Mouse (Mus musculus) small intestine, adult 2 months (tissue): ENCODE results near the gene Golga2. TPM values are rescaled to one million over a fixed set of nuclear protein-coding genes. Genes with fewer than 3 reads are reported as not detected.
A peak's percentile ranks its signal among the peaks of the same experiment; 100 is the strongest.

ENCODE experiments used
- H3K27ac ChIP-seq: fragments of 200-500 bp; 2 replicates; pipeline ENCODE4 v1.5.1; 2012; ENCODE audit warnings: low read depth, low read length, control low read depth, inconsistent platforms; ENCODE audit not compliant: insufficient read depth
- H3K27me3 ChIP-seq: fragments of 200-500 bp; 2 replicates; pipeline ENCODE4 v1.6.1; 2012; ENCODE audit warnings: mild to moderate bottlenecking, moderate library complexity, low read length, inconsistent platforms; ENCODE audit not compliant: control insufficient read depth, insufficient read depth
- H3K36me3 ChIP-seq: fragments of 200-500 bp; 2 replicates; pipeline ENCODE4 v1.6.1; 2012; ENCODE audit warnings: mild to moderate bottlenecking, low read length, control low read depth, inconsistent platforms; ENCODE audit not compliant: control insufficient read depth, insufficient read depth
- H3K4me1 ChIP-seq: fragments of 200-500 bp; 2 replicates; pipeline ENCODE4 v1.6.1; 2012; ENCODE audit warnings: low read length, inconsistent platforms, mixed read lengths; ENCODE audit not compliant: control insufficient read depth, insufficient read depth, insufficient read length
- H3K4me3 ChIP-seq: fragments of 200-500 bp; 2 replicates; pipeline ENCODE4 v1.5.1; 2012; ENCODE audit warnings: low read depth, mild to moderate bottlenecking, control low read depth, inconsistent platforms, low read length, moderate library complexity
- CTCF ChIP-seq: fragments of 200-500 bp; IDR thresholded peaks from 2 replicates; pipeline ENCODE4 v1.5.1; 2012; ENCODE audit warnings: low read depth, mild to moderate bottlenecking, control low read depth, inconsistent platforms, low read length, moderate library complexity, mixed read lengths; ENCODE audit not compliant: insufficient replicate concordance, insufficient read length; ENCODE audit errors: extremely low read depth
- POLR2A ChIP-seq: fragments of 200-500 bp; IDR thresholded peaks from 2 replicates; pipeline ENCODE4 v1.6.1; 2012; ENCODE audit warnings: low read depth, mild to moderate bottlenecking, control low read depth, inconsistent platforms, low read length, moderate library complexity
- WGBS: fragments of 180-500 bp; shearing (Covaris S2); methylation state at CpG from one replicate; pipeline ENCODE4 v1.1.7; 2018; 5-methylcytosine and 5-hydroxymethylcytosine counted together
- polyA plus RNA-seq: library from polyadenylated mRNA; depleted of rRNA; stranded (reverse); fragments of >200 nt; gene quantifications from 2 replicates; pipeline ENCODE4 v1.2.3, GENCODE M21; 2012; rRNA removed

Gene Golga2
- polyA plus RNA-seq = 21.7 and 37.4 TPM in 2 replicates

- peaks cover 10% of the 10 kb centered on the region for H3K36me3 ChIP-seq
- no peaks in the 10 kb centered on the region for H3K27me3 ChIP-seq
- H3K27ac ChIP-seq = no peak within 1 kb of the TSS
- peak within 1 kb of the TSS; percentile 86 for H3K4me3 ChIP-seq
- H3K4me1 ChIP-seq = peaks cover 5% of the 10 kb centered on the region
- under 1% methylated on average over 23 of the region's 23 CpGs for WGBS
- TF ChIP-seq POLR2A (no peak), CTCF (no peak)
These were observed at the start of gene Golga2 for GRCm38 (mm10) chr2:32287334-32287840. TSS of gene Golga2 (plus strand) at chr2:32287384.

GRCm38 (mm10) chr2:32237571-32237970 lies 49.6 kb upstream of the Golga2 start:
- Histone ChIP-seq H3K4me1 (peaks cover 6% of the 10 kb centered on the region; the same call in 1 of the 2 replicates), H3K27me3 (no peaks in the 10 kb centered on the region), H3K36me3 (peaks cover 4% of the 10 kb centered on the region; the same call in 1 of the 2 replicates), H3K27ac (no peak overlapping the region), H3K4me3 (no peak overlapping the region)
- 10% methylated on average over 4 of the region's 4 CpGs for WGBS
- TF ChIP-seq CTCF (no peak), POLR2A (no peak)

- TF ChIP-seq POLR2A (no peak), CTCF (no peak)
- Histone ChIP-seq H3K36me3 (peaks cover 6% of the 10 kb centered on the region), H3K27ac (no peak overlapping the region), H3K4me3 (no peak overlapping the region), H3K27me3 (no peaks in the 10 kb centered on the region), H3K4me1 (peaks cover 6% of the 10 kb centered on the region; the same call in 1 of the 2 replicates)
- WGBS = 94% methylated on average over 9 of the region's 9 CpGs
These were observed 48.3 kb upstream of the Golga2 start for GRCm38 (mm10) chr2:32238708-32239435.

GRCm38 (mm10) chr2:32240591-32240990 lies 46.6 kb upstream of the Golga2 start:
- H3K36me3 ChIP-seq = peaks cover 17% of the 10 kb centered on the region
- H3K4me1 ChIP-seq = peaks cover 1% of the 10 kb centered on the region; the same call in 1 of the 2 replicates
- no peak overlapping the region for H3K27ac ChIP-seq
- TF ChIP-seq POLR2A = no peak
- 85% methylated on average over 5 of the region's 5 CpGs for WGBS
- H3K27me3 ChIP-seq = no peaks in the 10 kb centered on the region
- H3K4me3 ChIP-seq = no peak overlapping the region

GRCm38 (mm10) chr2:32242986-32243385 lies 44.2 kb upstream of the Golga2 start:
- Histone ChIP-seq H3K27ac (no peak overlapping the region), H3K27me3 (no peaks in the 10 kb centered on the region), H3K36me3 (peaks cover 20% of the 10 kb centered on the region), H3K4me3 (no peak overlapping the region), H3K4me1 (no peaks in the 10 kb centered on the region)
- TF ChIP-seq CTCF = no peak
- 86% methylated on average over 4 of the region's 4 CpGs for WGBS

- 84% methylated on average over 4 of the region's 4 CpGs for WGBS
- TF ChIP-seq POLR2A (no peak), CTCF (no peak)
- peaks cover 28% of the 10 kb centered on the region for H3K36me3 ChIP-seq
These were observed 40.4 kb upstream of the Golga2 start for GRCm38 (mm10) chr2:32246741-32247140.

GRCm38 (mm10) chr2:32248377-32249361 lies 38.5 kb upstream of the Golga2 start:
- H3K36me3 ChIP-seq = peaks cover 40% of the 10 kb centered on the region; the same call in 1 of the 2 replicates
- no peak overlapping the region for H3K4me3 ChIP-seq
- TF ChIP-seq POLR2A = no peak
- TF ChIP-seq CTCF = no peak
- H3K4me1 ChIP-seq = no peaks in the 10 kb centered on the region
- H3K27ac ChIP-seq = no peak overlapping the region
- WGBS = 80% methylated on average over 10 of the region's 10 CpGs
- no peaks in the 10 kb centered on the region for H3K27me3 ChIP-seq

More at GRCm38 (mm10) chr2:32246741-32247140, 40.4 kb upstream of the Golga2 start:
- Histone ChIP-seq H3K27me3 (no peaks in the 10 kb centered on the region), H3K4me1 (no peaks in the 10 kb centered on the region), H3K27ac (no peak overlapping the region), H3K4me3 (no peak overlapping the region)
